Mouse (Mus musculus) limb, embryonic 13.5 days (tissue): Measurements from ENCODE around the gene Prr7. TPM values are rescaled to one million over a fixed set of nuclear protein-coding genes. Genes with fewer than 3 reads are reported as not detected.
A peak's percentile ranks its signal among the peaks of the same experiment; 100 is the strongest.

ENCODE experiments used
- ATAC-seq: fragments of 200-750 bp; cut with Nextera tagmentation; 2 replicates; pipeline ENCODE4 v1.8.0; 2017; ENCODE audit warnings: low read depth, moderate number of reproducible peaks, moderate TSS enrichment; ENCODE audit not compliant: low FRiP score
- H3K27ac ChIP-seq: fragments of 300-500 bp; sonication (generic); 2 replicates; pipeline ENCODE4 v1.5.1; 2015; ENCODE audit warnings: inconsistent platforms, mild to moderate bottlenecking, moderate library complexity
- H3K27me3 ChIP-seq: fragments of 300-500 bp; sonication (generic); 2 replicates; pipeline ENCODE4 v1.6.1; 2015; ENCODE audit warnings: mild to moderate bottlenecking, inconsistent platforms
- H3K36me3 ChIP-seq: fragments of 300-500 bp; sonication (generic); 2 replicates; pipeline ENCODE4 v1.6.1; 2015; ENCODE audit warnings: inconsistent platforms, mild to moderate bottlenecking, moderate library complexity
- H3K4me1 ChIP-seq: fragments of 300-500 bp; sonication (generic); 2 replicates; pipeline ENCODE4 v1.6.1; 2015; ENCODE audit warnings: inconsistent platforms
- H3K4me2 ChIP-seq: fragments of 300-500 bp; sonication (generic); replicated peaks from 2 replicates; pipeline ENCODE4 v1.6.1; 2015; ENCODE audit warnings: inconsistent platforms, mild to moderate bottlenecking, moderate library complexity
- H3K4me3 ChIP-seq: fragments of 300-500 bp; sonication (generic); 2 replicates; pipeline ENCODE4 v1.5.1; 2015; ENCODE audit warnings: moderate library complexity, mild to moderate bottlenecking, inconsistent platforms
- H3K9ac ChIP-seq: fragments of 300-500 bp; sonication (generic); 2 replicates; pipeline ENCODE4 v1.6.1; 2015; ENCODE audit warnings: mild to moderate bottlenecking, inconsistent platforms
- H3K9me3 ChIP-seq: fragments of 300-500 bp; sonication (generic); 2 replicates; pipeline ENCODE4 v1.6.1; 2016; ENCODE audit warnings: inconsistent platforms
- WGBS: fragments of 180-500 bp; shearing (Covaris S2); methylation state at CpG from one replicate; pipeline ENCODE4 v1.1.7; 2015; 5-methylcytosine and 5-hydroxymethylcytosine counted together
- polyA plus RNA-seq: library from polyadenylated mRNA; unstranded; fragments of >200 nt; fragmentation: Nextera tagmentation; extraction: Ambion mirVana; gene quantifications from 2 replicates; pipeline ENCODE4 v1.2.1, GENCODE M21; 2015

The Prr7 gene
- polyA plus RNA-seq, 1 experiment from 2014 or later, result 0.79 TPM

DNA sequence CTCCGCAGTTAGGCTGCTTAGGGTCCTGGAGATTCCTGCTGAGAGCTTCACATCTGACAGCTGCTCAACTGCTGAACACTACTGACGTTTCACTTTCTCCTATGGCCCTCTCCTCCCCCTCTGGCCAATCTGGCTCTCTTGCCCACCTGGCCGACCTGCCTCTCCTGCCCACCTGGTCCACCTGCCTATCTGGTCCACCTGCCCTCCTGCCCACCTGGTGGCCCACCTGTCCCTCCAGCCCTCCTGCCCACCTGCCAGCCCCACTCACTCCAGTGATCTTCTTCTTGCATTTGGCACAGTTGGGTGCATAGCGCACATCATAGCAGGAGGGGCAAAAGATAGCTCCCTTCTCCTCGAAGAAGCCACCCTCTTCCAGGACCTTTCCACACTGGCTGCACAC is 40.3 kb downstream of the Prr7 start:
- 84% methylated on average over 5 of the region's 5 CpGs for WGBS
- no peak for ATAC-seq

DNA sequence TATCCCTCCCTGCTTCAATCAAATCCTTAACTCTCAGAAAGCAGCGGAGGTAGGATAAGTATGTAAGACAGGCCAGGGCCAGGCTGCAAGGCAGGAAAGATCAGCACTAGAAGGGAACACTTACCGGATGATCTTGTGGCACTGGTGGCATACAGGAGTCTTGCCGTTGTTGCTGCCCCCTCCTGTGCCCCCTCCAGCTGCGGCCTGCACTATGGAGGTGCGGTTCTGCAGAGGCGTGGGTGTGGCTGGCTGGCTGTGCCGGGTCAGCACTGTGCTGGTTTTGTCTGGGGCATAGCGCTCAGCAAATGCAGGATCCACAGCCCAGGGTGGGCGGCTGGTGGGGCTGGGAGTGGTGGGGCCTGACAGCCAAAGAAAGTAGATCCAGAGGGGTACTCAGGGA is 41.7 kb downstream of the Prr7 start:
- no peak overlapping the region for H3K9ac ChIP-seq
- H3K4me1 ChIP-seq, result peaks cover 11% of the 10 kb centered on the region
- H3K36me3 ChIP-seq, result peaks cover 91% of the 10 kb centered on the region
- H3K4me3 ChIP-seq, result no peak overlapping the region
- H3K9me3 ChIP-seq, result no peaks in the 10 kb centered on the region
- 96% methylated on average over 9 of the region's 9 CpGs for WGBS
- no peaks in the 10 kb centered on the region for H3K27me3 ChIP-seq
- ATAC-seq, result no peak
- H3K27ac ChIP-seq, result no peak overlapping the region
- no peak overlapping the region for H3K4me2 ChIP-seq

More for the DNA sequence above, 40.3 kb downstream of the Prr7 start:
- H3K27me3 ChIP-seq, result no peaks in the 10 kb centered on the region
- no peaks in the 10 kb centered on the region for H3K9me3 ChIP-seq
- H3K4me1 ChIP-seq, result no peaks in the 10 kb centered on the region
- H3K4me3 ChIP-seq, result no peak overlapping the region
- peaks cover 96% of the 10 kb centered on the region for H3K36me3 ChIP-seq
- no peak overlapping the region for H3K27ac ChIP-seq
- H3K9ac ChIP-seq, result no peak overlapping the region
- H3K4me2 ChIP-seq, result no peak overlapping the region

DNA sequence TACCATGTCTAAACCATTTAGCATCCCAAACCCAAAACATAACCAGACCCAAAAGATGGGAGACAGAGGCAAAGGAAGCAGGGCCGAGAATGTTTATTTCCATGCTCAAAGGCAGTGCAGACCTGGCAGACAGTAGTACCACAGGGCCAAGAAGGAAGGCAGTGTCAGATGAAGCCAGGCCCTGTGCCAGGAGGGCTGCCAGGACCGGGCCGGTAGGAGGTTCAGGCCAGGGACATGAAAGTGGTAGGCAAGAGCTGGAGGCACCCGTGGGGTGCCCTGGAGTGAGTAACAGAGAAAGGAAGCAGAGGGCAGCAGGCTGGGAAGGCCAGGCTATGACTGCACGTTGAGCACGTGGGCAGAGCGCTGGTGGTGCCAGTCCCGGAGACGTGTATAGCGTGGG is 42.6 kb downstream of the Prr7 start:
- H3K4me2 ChIP-seq, result no peak overlapping the region
- H3K4me1 ChIP-seq, result peaks cover 20% of the 10 kb centered on the region
- H3K4me3 ChIP-seq, result no peak overlapping the region
- no peaks in the 10 kb centered on the region for H3K27me3 ChIP-seq
- WGBS, result 91% methylated on average over 10 of the region's 10 CpGs
- ATAC-seq, result no peak
- no peaks in the 10 kb centered on the region for H3K9me3 ChIP-seq
- H3K9ac ChIP-seq, result 0 out of 2 replicates have a peak overlapping the region, but pooled peaks have one; percentile 25
- peaks cover 85% of the 10 kb centered on the region for H3K36me3 ChIP-seq
- H3K27ac ChIP-seq, result no peak overlapping the region

DNA sequence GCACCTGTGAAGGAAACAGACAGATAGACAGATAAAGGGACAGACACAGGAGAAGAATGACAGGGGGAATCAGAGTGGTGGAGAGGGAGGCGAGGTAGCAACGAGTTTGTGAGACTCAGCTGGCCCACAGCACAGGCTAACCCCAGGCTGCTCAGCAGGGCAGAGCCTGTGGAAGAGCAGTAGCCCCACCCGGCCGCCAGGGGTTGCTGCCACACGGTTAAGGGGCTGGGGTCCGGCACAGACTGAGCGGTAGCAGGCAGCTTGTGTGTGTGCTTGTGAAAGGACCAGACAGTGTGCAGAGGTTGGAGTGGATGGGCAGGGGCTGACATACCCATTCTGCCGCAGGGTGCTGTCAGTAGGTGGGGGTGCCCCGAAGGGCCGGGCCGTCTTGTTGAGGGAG is 43.8 kb downstream of the Prr7 start:
- 64% methylated on average over 11 of the region's 11 CpGs for WGBS
- H3K4me2 ChIP-seq, result no peak overlapping the region
- H3K27me3 ChIP-seq, result no peaks in the 10 kb centered on the region
- H3K4me1 ChIP-seq, result peaks cover 28% of the 10 kb centered on the region
- H3K9me3 ChIP-seq, result no peaks in the 10 kb centered on the region
- no peak overlapping the region for H3K27ac ChIP-seq
- no peak overlapping the region for H3K4me3 ChIP-seq
- peaks cover 74% of the 10 kb centered on the region for H3K36me3 ChIP-seq
- no peak overlapping the region for H3K9ac ChIP-seq
- ATAC-seq, result no peak

- H3K27me3 ChIP-seq, result no peaks in the 10 kb centered on the region
- H3K36me3 ChIP-seq, result peaks cover 67% of the 10 kb centered on the region
- WGBS, result 90% methylated on average over 10 of the region's 10 CpGs
- H3K9me3 ChIP-seq, result no peaks in the 10 kb centered on the region
- no peak overlapping the region for H3K4me2 ChIP-seq
- H3K27ac ChIP-seq, result no peak overlapping the region
- H3K4me1 ChIP-seq, result peaks cover 28% of the 10 kb centered on the region
- no peak overlapping the region for H3K9ac ChIP-seq
- no peak for ATAC-seq
- H3K4me3 ChIP-seq, result no peak overlapping the region
Measured at GRCm38 (mm10) chr13:55508531-55508930, 44.5 kb downstream of the Prr7 start.

DNA sequence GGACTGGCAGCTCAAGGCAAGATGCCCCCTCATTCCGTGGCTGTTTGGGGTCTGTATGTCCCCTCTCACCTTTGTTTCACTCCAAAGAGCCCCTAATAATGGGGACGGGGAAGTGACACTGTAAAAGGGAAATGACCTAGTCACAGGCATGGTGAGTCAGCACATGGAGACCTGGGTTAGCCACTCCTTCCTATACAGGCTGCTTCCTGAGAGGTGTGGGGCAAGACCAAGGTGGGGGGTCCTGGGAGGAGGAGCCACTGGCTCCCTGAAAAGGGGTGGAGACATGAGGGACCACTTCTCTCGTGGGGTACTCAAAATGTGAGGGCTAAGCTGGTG is 46.2 kb downstream of the Prr7 start:
- 32% methylated on average over 3 of the region's 3 CpGs for WGBS
- no peaks in the 10 kb centered on the region for H3K27me3 ChIP-seq
- peak overlapping the region; percentile 92; the same call in 1 of the 2 replicates for H3K4me3 ChIP-seq
- ATAC-seq, result peak; percentile 16
- peak overlapping the region; percentile 88; the same call in 1 of the 2 replicates for H3K27ac ChIP-seq
- H3K9ac ChIP-seq, result 0 out of 2 replicates have a peak overlapping the region, but pooled peaks have one; percentile 89
- peaks cover 28% of the 10 kb centered on the region for H3K4me1 ChIP-seq
- H3K36me3 ChIP-seq, result peaks cover 49% of the 10 kb centered on the region
- H3K9me3 ChIP-seq, result no peaks in the 10 kb centered on the region
- H3K4me2 ChIP-seq, result peak overlapping the region; percentile 93

GRCm38 (mm10) chr13:55510668-55511491 is 46.8 kb downstream of the Prr7 start:
- peaks cover 44% of the 10 kb centered on the region for H3K36me3 ChIP-seq
- ATAC-seq, result peak; percentile 84
- 15% methylated on average over 6 of the region's 6 CpGs for WGBS
- no peaks in the 10 kb centered on the region for H3K9me3 ChIP-seq
- peak overlapping the region; percentile 89 for H3K9ac ChIP-seq
- H3K4me3 ChIP-seq, result peak overlapping the region; percentile 92
- no peaks in the 10 kb centered on the region for H3K27me3 ChIP-seq
- H3K4me1 ChIP-seq, result peaks cover 28% of the 10 kb centered on the region
- H3K27ac ChIP-seq, result peak overlapping the region; percentile 88
- peak overlapping the region; percentile 93 for H3K4me2 ChIP-seq

DNA sequence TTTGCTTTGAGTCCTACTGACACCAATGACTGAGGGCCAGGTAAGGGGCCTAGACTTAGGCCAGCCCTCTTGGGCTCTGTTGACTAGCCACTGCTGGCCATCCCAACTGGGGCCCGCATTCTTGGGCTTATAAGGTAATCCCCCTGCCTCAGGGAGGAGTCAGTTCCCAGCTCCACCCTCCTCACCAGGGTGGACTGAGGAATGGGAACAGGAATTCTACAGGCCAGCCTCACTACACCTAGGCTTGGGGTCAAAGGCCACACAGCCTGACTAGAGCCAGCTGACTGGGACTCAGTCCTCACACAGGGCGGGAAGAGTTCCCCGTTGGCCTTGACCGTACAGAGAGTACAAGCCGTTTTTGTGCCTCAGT is 47.4 kb downstream of the Prr7 start:
- Histone ChIP-seq H3K36me3 (peaks cover 38% of the 10 kb centered on the region), H3K9ac (peak overlapping the region; percentile 89), H3K4me3 (peak overlapping the region; percentile 92), H3K4me2 (peak overlapping the region; percentile 93), H3K9me3 (no peaks in the 10 kb centered on the region), H3K27me3 (no peaks in the 10 kb centered on the region), H3K27ac (peak overlapping the region; percentile 88), H3K4me1 (peaks cover 28% of the 10 kb centered on the region)
- ATAC-seq, result no peak
- WGBS, result 17% methylated on average over 5 of the region's 5 CpGs

- Histone ChIP-seq H3K27ac (peak overlapping the region; percentile 88), H3K4me1 (peaks cover 28% of the 10 kb centered on the region), H3K9me3 (no peaks in the 10 kb centered on the region), H3K27me3 (no peaks in the 10 kb centered on the region), H3K4me2 (peak overlapping the region; percentile 93), H3K4me3 (peak overlapping the region; percentile 92), H3K36me3 (peaks cover 27% of the 10 kb centered on the region), H3K9ac (peak overlapping the region; percentile 89)
- 1% methylated on average over 25 of the region's 25 CpGs for WGBS
- peak; percentile 54 for ATAC-seq
Measured at GRCm38 (mm10) chr13:55512379-55513031, 48.4 kb downstream of the Prr7 start.

DNA sequence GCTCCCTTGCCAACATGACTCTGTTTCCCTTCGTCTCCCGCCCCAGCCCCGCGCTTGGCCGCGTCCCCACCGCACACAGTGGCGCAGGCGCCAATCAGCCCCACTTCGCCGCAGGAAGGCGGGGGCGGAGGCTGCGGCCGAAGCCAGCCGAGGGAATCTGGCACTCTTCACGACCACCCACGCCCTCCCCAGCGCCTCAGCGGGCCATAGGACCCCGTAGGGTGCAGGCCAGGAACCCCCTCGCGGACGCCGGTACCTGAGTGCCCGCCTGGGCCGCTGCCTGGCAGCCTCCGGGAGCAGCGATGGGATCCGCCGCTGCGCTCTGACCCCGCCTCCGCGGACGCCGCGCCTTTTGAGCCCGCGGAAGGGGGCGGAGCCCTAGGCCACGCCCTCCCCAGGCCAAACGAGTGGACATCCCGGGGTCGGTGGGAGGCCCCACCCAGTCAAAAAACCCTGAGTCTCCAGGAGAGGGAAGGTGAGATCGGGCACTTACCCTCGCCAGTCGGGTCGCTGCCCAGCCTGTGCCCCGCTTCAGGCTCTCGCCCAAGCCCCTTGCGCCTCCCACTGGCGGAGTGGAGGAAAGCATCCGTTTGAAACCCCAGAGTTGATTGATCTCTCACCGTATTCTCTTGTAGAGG is 49.2 kb downstream of the Prr7 start, which contains the start of gene Pdlim7:
Pdlim7 (minus strand) TSS at position 566 of the 638 bp plus-strand sequence.
- peak within 1 kb of the TSS; percentile 92 for H3K4me3 ChIP-seq
- H3K9ac ChIP-seq, result peak within 1 kb of the TSS; percentile 89
- H3K27ac ChIP-seq, result peak within 1 kb of the TSS; percentile 88
- ATAC-seq, result peak; percentile 72
- H3K4me1 ChIP-seq, result peaks cover 28% of the 10 kb centered on the region
- under 1% methylated on average over 54 of the region's 55 CpGs for WGBS
- no peaks in the 10 kb centered on the region for H3K27me3 ChIP-seq
- H3K4me2 ChIP-seq, result peak within 1 kb of the TSS; percentile 93
- peaks cover 20% of the 10 kb centered on the region for H3K36me3 ChIP-seq
- H3K9me3 ChIP-seq, result no peaks in the 10 kb centered on the region

- H3K9ac ChIP-seq, result peak overlapping the region; percentile 89; the same call in 1 of the 2 replicates
Measured at GRCm38 (mm10) chr13:55513828-55514227, 49.8 kb downstream of the Prr7 start.

DNA sequence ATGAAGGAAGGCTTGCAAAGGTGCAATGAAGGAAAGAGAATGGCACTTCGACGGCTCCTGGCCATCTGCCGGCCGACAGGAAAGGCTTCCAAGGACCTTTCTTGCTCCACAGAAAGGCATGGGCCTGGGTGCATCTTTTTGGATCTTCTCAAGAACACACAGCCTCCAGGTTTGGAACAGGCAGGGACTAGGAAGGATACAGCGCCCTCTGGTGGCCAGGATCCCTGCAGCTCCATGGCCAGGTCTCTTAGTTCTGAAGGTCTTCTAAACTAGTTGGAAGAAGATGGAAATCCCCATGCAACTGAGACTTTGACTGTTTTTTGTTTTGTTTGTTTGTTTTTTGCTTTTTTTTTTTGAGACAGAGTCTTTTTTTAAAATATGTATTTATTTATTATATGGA is 52.9 kb downstream of the Prr7 start:
- Histone ChIP-seq H3K9ac (no peak overlapping the region), H3K36me3 (no peaks in the 10 kb centered on the region), H3K4me1 (peaks cover 6% of the 10 kb centered on the region), H3K4me2 (no peak overlapping the region), H3K27ac (no peak overlapping the region), H3K9me3 (no peaks in the 10 kb centered on the region), H3K4me3 (no peak overlapping the region), H3K27me3 (no peaks in the 10 kb centered on the region)
- WGBS, result 5% methylated on average over 5 of the region's 5 CpGs
- ATAC-seq, result no peak

More at GRCm38 (mm10) chr13:55513828-55514227, 49.8 kb downstream of the Prr7 start:
- Histone ChIP-seq H3K36me3 (peaks cover 14% of the 10 kb centered on the region), H3K4me3 (peak overlapping the region; percentile 92), H3K9me3 (no peaks in the 10 kb centered on the region), H3K4me1 (peaks cover 28% of the 10 kb centered on the region), H3K27me3 (no peaks in the 10 kb centered on the region), H3K27ac (no peak overlapping the region), H3K4me2 (peak overlapping the region; percentile 93)
- no peak for ATAC-seq
- WGBS, result 38% methylated on average over 9 of the region's 9 CpGs
